Mouse (Mus musculus) liver (tissue): ENCODE data around the gene Olfr583.

Source experiments
- DNase-seq: peaks from one replicate; pipeline ENCODE4 v3.0.0-alpha.2; 2020; ENCODE audit warnings: mixed read lengths

Gene Olfr583

DNA sequence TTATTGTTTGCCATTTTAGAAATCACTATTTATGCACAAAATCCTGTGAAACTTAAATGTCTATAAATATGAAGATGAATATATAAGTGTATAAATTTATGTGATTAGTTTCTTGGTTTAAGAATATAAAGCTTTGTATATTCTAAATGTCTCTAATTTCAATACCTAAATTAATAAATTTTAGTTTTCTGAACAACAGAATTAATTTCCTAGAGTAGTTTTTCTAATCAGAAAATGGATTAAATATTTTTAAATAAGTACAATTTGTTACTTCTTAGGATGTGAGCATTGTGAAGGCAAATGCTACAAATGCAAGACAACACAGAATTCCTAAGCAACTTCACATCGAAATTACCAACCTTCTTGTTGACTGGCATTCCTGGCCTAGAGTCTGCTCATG, at the start of gene Olfr583:
Gene Olfr583, plus strand, starts transcription at position 301 of the 400 bp plus-strand sequence.
- DNase-seq: no peak

DNA sequence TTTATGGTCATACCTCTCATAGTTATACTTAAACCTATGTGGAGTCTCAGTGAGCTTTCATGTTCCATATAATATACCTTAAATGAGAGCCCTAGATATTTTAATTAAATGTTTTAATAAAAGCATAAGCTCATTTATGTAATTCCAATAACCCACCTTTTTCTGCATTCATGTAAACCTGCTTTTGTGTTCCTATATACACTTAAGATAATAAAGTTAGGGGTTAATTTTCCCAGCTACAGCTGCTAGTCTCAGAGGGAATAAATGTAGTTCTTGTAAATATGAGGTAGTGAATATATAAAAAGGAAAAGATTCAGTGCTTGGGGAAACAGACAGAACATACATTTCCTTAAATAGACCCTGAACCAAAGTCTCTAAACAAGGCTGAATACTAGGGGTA, 13.4 kb upstream of the Olfr583 start, which contains the start of gene Olfr582:
Gene Olfr582, plus strand, starts transcription at position 301 of the 400 bp plus-strand sequence.
- DNase-seq: no peak

DNA sequence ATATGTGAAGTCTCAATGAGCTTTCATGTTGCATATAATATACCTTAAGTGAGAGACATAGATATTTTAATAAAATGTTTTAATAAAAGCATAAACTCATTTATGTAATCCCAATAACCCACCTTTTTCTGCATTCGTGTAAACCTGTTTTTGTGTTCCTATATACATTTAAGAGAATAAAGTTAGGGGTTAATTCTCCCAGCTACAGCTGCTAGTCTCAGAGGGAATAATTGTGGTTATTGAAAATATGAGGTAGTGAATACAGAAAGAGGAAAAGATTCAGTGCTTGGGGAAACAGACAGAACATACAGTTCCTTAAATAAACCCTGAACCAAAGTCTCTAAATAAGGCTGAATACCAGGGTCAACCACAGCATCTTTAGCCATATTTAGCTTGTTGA, 30.5 kb downstream of the Olfr583 start, which contains the start of gene Olfr584:
Gene Olfr584, plus strand, starts transcription at position 301 of the 400 bp plus-strand sequence.
- no peak for DNase-seq

DNA sequence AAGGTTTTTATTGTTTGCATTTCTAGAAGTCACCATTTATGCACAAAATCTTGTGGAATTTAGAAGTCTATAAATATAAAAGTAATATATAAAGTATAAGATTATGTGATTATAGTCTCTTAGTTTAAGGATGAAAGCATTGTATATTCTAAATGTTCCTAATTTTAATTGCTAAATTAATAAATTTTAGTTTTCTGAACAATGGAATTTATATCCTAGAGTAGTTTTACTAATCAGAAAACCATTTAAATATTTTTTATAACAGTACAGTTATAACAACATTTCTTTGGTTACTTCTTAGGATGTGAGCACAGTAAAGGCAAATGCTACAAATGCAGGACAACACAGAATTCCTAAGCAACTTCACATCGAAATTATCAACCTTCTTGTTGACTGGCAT, 46.3 kb downstream of the Olfr583 start, which contains the start of gene Olfr585:
Gene Olfr585, plus strand, starts transcription at position 301 of the 400 bp plus-strand sequence.
- DNase-seq: no peak
